Mouse (Mus musculus) olfactory bulb, adult 2 months (tissue): ENCODE data around the gene Psmb7.

ENCODE experiments used
- CTCF ChIP-seq: fragments of 200-500 bp; IDR thresholded peaks from 2 replicates; pipeline ENCODE4 v1.5.1; 2012; ENCODE audit warnings: low read depth, mild to moderate bottlenecking, low read length, moderate library complexity; ENCODE audit not compliant: insufficient read depth
- POLR2A ChIP-seq: fragments of 200-500 bp; IDR thresholded peaks from 2 replicates; pipeline ENCODE4 v1.6.1; 2012; ENCODE audit warnings: mild to moderate bottlenecking, low read depth, low read length, moderate library complexity; ENCODE audit not compliant: insufficient read depth

- TF ChIP-seq CTCF (no peak), POLR2A (no peak)
These were observed 22.8 kb downstream of the Psmb7 start for GRCm38 (mm10) chr2:38621076-38621475.
